Mouse (Mus musculus): Measurements from ENCODE around the gene Sardh. TPM values are rescaled to one million over a fixed set of nuclear protein-coding genes. Genes with fewer than 3 reads are reported as not detected.

The Sardh gene
- polyA plus RNA-seq (2012; fragmentation: generic; extraction: Trizol): 28.4 TPM

DNA sequence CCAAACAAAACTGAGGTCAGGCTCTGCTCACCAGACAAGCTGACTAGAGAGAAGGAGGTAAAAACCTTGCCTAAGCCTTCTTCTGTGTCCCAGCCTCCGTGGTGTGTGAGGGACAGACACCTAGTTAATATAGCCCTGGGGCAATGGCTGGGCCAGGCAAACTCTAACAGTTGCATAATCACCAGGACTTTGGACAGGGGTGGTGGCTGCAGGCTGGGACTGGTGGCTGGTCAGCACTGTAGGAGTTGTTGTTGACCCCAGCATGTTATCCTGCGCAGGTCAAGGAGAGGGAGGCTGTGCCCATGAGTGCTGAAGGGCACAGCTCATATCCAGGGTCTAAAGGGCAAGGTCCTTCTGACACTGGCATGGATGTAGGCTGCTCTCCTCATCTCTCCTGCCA, at the start of gene Sardh:
Gene Sardh (minus strand): TSS at position 127 of the 400 bp plus-strand sequence.
- Histone ChIP-seq H3K4me2 (ENCODE audit: low read depth) (peak within 1 kb of the TSS; percentile 90), H3K36me3 (ENCODE audit: control insufficient read depth, insufficient read depth) (no peaks in the 10 kb centered on the region), H3K79me2 (ENCODE audit: control insufficient read depth, insufficient read depth) (no peaks in the 10 kb centered on the region), H3ac (ENCODE audit: control insufficient read depth, insufficient read length) (no peak within 1 kb of the TSS), H3K27me3 (ENCODE audit: control insufficient read depth, insufficient read depth, insufficient read length) (peaks cover 22% of the 10 kb centered on the region), H3K4me3 (peak within 1 kb of the TSS; percentile 6)
- no peak for TF ChIP-seq POLR2AphosphoS2 (IDR thresholded peaks at IDR 0.05; ENCODE audit: insufficient read length, low read depth)
- no peak for TF ChIP-seq USF1 (IDR thresholded peaks at IDR 0.05; ENCODE audit: low read depth)
- no peak for TF ChIP-seq TCF3 (IDR thresholded peaks at IDR 0.05; ENCODE audit: insufficient read length, low read depth)

DNA sequence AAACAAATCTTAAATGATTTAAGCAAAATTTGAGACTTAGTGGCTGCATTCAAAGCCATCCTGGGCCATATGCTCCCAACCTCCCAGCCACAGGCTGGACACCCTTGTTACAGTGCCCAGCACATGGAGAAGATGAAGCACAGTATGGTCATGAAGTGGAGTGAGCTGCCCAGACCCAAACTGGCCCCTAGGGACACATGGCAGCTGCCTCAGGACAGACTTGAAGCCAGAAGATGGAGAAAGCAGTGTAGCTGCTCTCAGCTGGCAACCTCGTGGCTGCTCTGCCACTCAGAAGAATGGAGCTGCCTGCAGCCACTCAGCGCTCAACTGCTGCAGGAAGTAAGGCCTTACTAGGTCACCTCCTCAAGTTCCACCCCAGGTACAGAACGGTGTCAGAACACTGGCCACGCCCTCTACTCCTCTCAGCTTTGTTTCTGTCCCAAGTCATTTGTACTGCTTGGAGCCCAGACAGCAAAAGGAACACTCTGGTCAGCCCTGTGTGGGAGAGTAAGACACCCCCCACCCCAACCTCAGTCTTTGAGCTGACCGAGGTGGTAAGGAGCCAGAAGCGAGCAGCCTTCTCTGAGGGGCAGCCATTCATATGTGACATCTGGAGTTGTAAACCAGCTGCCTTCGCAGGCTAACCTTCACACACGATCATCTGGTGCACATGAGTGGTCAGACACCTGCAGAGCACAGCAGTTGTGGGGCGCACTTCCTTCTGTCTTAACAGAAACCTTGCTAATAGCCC, 48.7 kb upstream of the Sardh start:
- H3K79me2 ChIP-seq (ENCODE audit: control insufficient read depth, insufficient read depth): no peaks in the 10 kb centered on the region
- H3K36me3 ChIP-seq (ENCODE audit: control insufficient read depth, insufficient read depth): no peaks in the 10 kb centered on the region

DNA sequence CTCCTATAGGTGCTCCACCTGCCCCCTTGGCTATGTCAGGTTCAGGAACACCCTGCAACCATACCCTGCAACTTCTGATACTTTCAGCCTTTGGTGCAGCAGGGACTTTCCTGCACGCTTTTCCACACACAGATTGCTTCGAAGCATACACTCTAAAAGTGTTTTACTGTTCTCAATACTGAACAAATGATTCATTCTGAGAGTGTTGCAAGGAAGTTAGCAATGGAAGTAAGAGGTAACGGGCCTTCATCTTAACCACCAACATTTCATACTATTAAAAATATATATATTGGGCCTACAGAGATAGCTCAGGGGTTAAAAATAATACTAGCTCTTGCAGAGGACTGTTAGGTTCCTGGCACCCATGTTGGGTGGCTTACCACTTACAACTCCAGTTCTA, 46.6 kb upstream of the Sardh start:
- H3ac ChIP-seq (ENCODE audit: control insufficient read depth, insufficient read length): no peak overlapping the region
- H3K79me2 ChIP-seq (ENCODE audit: control insufficient read depth, insufficient read depth): no peaks in the 10 kb centered on the region
- TF ChIP-seq POLR2AphosphoS2 (IDR thresholded peaks at IDR 0.05; ENCODE audit: insufficient read length, low read depth) (no peak), SRF (IDR thresholded peaks at IDR 0.05; ENCODE audit: control insufficient read depth, insufficient read length, low read depth) (no peak), TCF12 (IDR thresholded peaks at IDR 0.05; ENCODE audit: insufficient read depth, poor library complexity, severe bottlenecking) (no peak), MAX (IDR thresholded peaks at IDR 0.05; ENCODE audit: low read depth) (no peak), TCF3 (IDR thresholded peaks at IDR 0.05; ENCODE audit: insufficient read length, low read depth) (no peak), CEBPB (IDR thresholded peaks at IDR 0.05; ENCODE audit: insufficient read depth, poor library complexity, severe bottlenecking) (no peak), MYOG (IDR thresholded peaks at IDR 0.05; ENCODE audit: control insufficient read depth in 1 of 3, insufficient read depth in 1 of 3, insufficient read length in 2 of 3, low read depth in 2 of 3) (no peak), REST (IDR thresholded peaks at IDR 0.05; ENCODE audit: insufficient read depth, insufficient read length) (no peak), USF1 (IDR thresholded peaks at IDR 0.05; ENCODE audit: low read depth) (no peak), POLR2A (IDR thresholded peaks at IDR 0.05; ENCODE audit: insufficient read length, low read depth) (no peak), E2F4 (IDR thresholded peaks at IDR 0.05; ENCODE audit: insufficient read depth) (no peak), MYOD1 (IDR thresholded peaks at IDR 0.05; ENCODE audit: control insufficient read depth in 1 of 3, insufficient read length in 2 of 3, low read depth in 2 of 3) (no peak)
- H3K4me2 ChIP-seq (ENCODE audit: low read depth): no peak overlapping the region
- H3K36me3 ChIP-seq (ENCODE audit: control insufficient read depth, insufficient read depth): no peaks in the 10 kb centered on the region
- no peaks in the 10 kb centered on the region for H3K27me3 ChIP-seq (ENCODE audit: control insufficient read depth, insufficient read depth, insufficient read length)
- H3K4me3 ChIP-seq: no peak overlapping the region

More for the DNA sequence above, 48.7 kb upstream of the Sardh start:
- Histone ChIP-seq H3K27me3 (ENCODE audit: control insufficient read depth, insufficient read depth, insufficient read length) (no peaks in the 10 kb centered on the region), H3ac (ENCODE audit: control insufficient read depth, insufficient read length) (no peak overlapping the region), H3K4me3 (no peak overlapping the region), H3K4me2 (ENCODE audit: low read depth) (no peak overlapping the region)
- no peak for TF ChIP-seq CEBPB (IDR thresholded peaks at IDR 0.05; ENCODE audit: insufficient read depth, poor library complexity, severe bottlenecking)
- TF ChIP-seq USF1 (IDR thresholded peaks at IDR 0.05; ENCODE audit: low read depth): no peak
- peak in 1 of 3 experiments; percentile 17 for TF ChIP-seq MYOG (IDR thresholded peaks at IDR 0.05; ENCODE audit: control insufficient read depth in 1 of 3, insufficient read depth in 1 of 3, insufficient read length in 2 of 3, low read depth in 2 of 3)
- TF ChIP-seq POLR2A (IDR thresholded peaks at IDR 0.05; ENCODE audit: insufficient read length, low read depth): no peak
- TF ChIP-seq TCF3 (IDR thresholded peaks at IDR 0.05; ENCODE audit: insufficient read length, low read depth): no peak
- peak in 1 of 3 experiments; percentile 2 for TF ChIP-seq MYOD1 (IDR thresholded peaks at IDR 0.05; ENCODE audit: control insufficient read depth in 1 of 3, insufficient read length in 2 of 3, low read depth in 2 of 3)

DNA sequence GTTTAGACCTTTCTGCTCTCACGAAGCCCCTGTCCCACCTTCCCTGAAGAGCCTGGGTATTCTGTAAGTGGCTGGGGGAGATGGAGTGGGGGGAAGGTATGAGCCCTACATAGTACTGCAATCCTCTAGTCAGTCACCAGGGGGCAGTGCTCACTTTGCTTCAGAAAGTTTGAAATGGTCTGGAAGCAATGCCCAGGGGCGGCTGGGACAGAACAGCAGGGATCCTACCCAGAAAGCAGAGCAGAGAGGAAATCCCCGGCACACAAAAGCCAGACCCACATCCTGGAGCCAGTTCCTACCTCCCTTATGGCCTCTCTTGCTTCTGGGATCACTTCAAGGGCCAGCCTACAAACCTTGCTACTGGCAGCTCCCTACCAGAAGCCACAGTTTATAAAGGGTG, 40.9 kb upstream of the Sardh start:
- Histone ChIP-seq H3K4me3 (no peak overlapping the region), H3ac (ENCODE audit: control insufficient read depth, insufficient read length) (no peak overlapping the region), H3K4me2 (ENCODE audit: low read depth) (no peak overlapping the region), H3K36me3 (ENCODE audit: control insufficient read depth, insufficient read depth) (no peaks in the 10 kb centered on the region), H3K79me2 (ENCODE audit: control insufficient read depth, insufficient read depth) (no peaks in the 10 kb centered on the region), H3K27me3 (ENCODE audit: control insufficient read depth, insufficient read depth, insufficient read length) (no peaks in the 10 kb centered on the region)
- TF ChIP-seq MAX (IDR thresholded peaks at IDR 0.05; ENCODE audit: low read depth) (no peak), MYOD1 (IDR thresholded peaks at IDR 0.05; ENCODE audit: control insufficient read depth in 1 of 3, insufficient read length in 2 of 3, low read depth in 2 of 3) (no peak), SRF (IDR thresholded peaks at IDR 0.05; ENCODE audit: control insufficient read depth, insufficient read length, low read depth) (no peak), CEBPB (IDR thresholded peaks at IDR 0.05; ENCODE audit: insufficient read depth, poor library complexity, severe bottlenecking) (no peak), POLR2A (IDR thresholded peaks at IDR 0.05; ENCODE audit: insufficient read length, low read depth) (no peak), E2F4 (IDR thresholded peaks at IDR 0.05; ENCODE audit: insufficient read depth) (no peak), MYOG (IDR thresholded peaks at IDR 0.05; ENCODE audit: control insufficient read depth in 1 of 3, insufficient read depth in 1 of 3, insufficient read length in 2 of 3, low read depth in 2 of 3) (no peak), USF1 (IDR thresholded peaks at IDR 0.05; ENCODE audit: low read depth) (no peak), REST (IDR thresholded peaks at IDR 0.05; ENCODE audit: insufficient read depth, insufficient read length) (no peak), TCF3 (IDR thresholded peaks at IDR 0.05; ENCODE audit: insufficient read length, low read depth) (no peak)
